Mouse (Mus musculus) small intestine, adult 2 months (tissue): Measurements from ENCODE around the gene Acox2.

Experiments used
- CTCF ChIP-seq: fragments of 200-500 bp; IDR thresholded peaks from 2 replicates; pipeline ENCODE4 v1.5.1; 2012; ENCODE audit warnings: low read depth, mild to moderate bottlenecking, control low read depth, inconsistent platforms, low read length, moderate library complexity, mixed read lengths; ENCODE audit not compliant: insufficient replicate concordance, insufficient read length; ENCODE audit errors: extremely low read depth
- POLR2A ChIP-seq: fragments of 200-500 bp; IDR thresholded peaks from 2 replicates; pipeline ENCODE4 v1.6.1; 2012; ENCODE audit warnings: low read depth, mild to moderate bottlenecking, control low read depth, inconsistent platforms, low read length, moderate library complexity

DNA sequence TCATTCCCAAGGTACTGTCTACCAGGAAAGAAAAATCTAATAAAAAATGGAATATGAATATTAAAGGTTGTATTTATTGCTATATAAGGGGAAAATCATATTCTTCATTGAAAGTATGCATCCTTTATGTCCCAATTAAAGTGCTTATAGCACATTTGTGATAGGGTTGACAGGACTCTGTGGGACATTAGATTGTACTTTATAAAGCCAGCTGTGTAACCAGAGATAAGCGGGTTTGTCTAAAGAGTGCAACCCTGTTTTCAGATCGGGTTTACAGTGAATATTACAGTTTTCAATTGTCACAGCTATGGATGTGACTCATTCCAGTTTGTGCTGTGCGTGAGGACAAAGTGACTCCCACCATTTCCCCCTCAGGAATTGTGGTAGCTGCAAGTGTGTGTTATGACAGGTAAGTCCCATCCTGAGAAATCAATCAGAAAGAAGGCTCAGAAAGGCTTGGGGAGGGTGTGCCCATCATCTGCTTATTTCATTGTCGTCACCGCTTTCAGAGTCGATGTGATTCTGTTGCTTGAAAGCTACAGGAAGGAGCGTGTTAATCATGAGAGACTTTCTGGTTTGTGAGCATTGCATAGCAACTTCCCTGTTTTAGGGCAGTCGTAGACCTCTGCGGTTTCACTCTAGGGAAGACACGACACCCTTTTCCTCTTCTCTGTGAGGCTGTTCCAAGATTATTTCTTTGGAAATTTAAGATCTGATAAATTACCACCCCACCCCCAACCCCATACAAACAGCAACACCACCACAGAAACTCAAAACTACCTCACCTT is 35.5 kb downstream of the Acox2 start:
- TF ChIP-seq POLR2A = no peak
- TF ChIP-seq CTCF = no peak
